23 mouse cellular contexts compared by ENCODE assay signal in the genomic region with DNA sequence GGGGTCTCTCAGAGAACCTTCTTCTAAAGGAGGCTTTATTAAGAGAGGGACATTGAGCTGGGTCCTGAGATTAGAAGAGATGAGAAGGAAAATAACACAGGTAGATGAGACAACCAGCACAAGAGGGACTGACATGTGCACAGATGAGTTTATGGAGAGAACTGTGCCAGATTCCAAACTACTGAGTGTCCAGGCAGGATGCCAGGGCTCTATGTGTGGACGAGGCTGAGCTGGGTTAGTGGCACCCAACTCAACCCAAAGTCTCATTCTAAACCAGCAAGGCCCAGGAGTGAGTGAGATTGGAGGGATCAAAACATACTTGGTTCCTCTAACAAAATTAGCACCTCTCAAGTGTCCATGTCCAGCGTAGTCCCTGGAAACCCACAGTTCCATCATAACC. TPM values are rescaled to one million over a fixed set of nuclear protein-coding genes. Genes with fewer than 3 reads are reported as not detected.
"Had no signal": no experiment of that assay in that cellular context is flagged by ENCODE, and none has a peak within 500 bp of the region (broad histone marks: within the 10 kb centered on the region; RNA-seq: fewer than 3 reads in every experiment).

No protein-coding gene starts in this region.

- H3K9me3 ChIP-seq: kidney, embryonic 15.5 days; limb, embryonic 10.5 days; limb, embryonic 13.5 days; liver, embryonic 12.5 days; liver, embryonic 15.5 days; midbrain, embryonic 12.5 days; midbrain, embryonic 15.5 days; neural tube, embryonic 12.5 days; neural tube, embryonic 15.5 days; stomach, embryonic 15.5 days had no signal

- H3K27ac ChIP-seq: kidney, embryonic 15.5 days; layer of hippocampus, adult 2 months; limb, embryonic 10.5 days; limb, embryonic 13.5 days; liver, embryonic 12.5 days; liver, embryonic 15.5 days; midbrain, embryonic 12.5 days; midbrain, embryonic 15.5 days; neural tube, embryonic 12.5 days; neural tube, embryonic 15.5 days; stomach, embryonic 15.5 days had no signal

- ATAC-seq: liver, embryonic 12.5 days; midbrain, embryonic 15.5 days had no signal

- H3K4me3 ChIP-seq: kidney, embryonic 15.5 days; layer of hippocampus, adult 2 months; limb, embryonic 10.5 days; limb, embryonic 13.5 days; liver, embryonic 12.5 days; liver, embryonic 15.5 days; midbrain, embryonic 12.5 days; midbrain, embryonic 15.5 days; neural tube, embryonic 12.5 days; neural tube, embryonic 15.5 days; stomach, embryonic 15.5 days had no signal

- H3K4me2 ChIP-seq: kidney, embryonic 15.5 days; limb, embryonic 13.5 days; liver, embryonic 12.5 days; liver, embryonic 15.5 days; midbrain, embryonic 12.5 days; midbrain, embryonic 15.5 days; neural tube, embryonic 12.5 days; neural tube, embryonic 15.5 days; stomach, embryonic 15.5 days had no signal

- DNase-seq: kidney, adult 8-10 months; kidney, postnatal 10 days; layer of hippocampus, adult 9-11 months; liver; lung, adult 18-20 months; lung, postnatal 36 days; right cerebral cortex, adult 18-20 months; right cerebral cortex, postnatal 14 days; spleen, adult 18-20 months; thymus, postnatal 25 days had no signal

- H3K9ac ChIP-seq: kidney, embryonic 15.5 days; limb, embryonic 13.5 days; liver, embryonic 12.5 days; liver, embryonic 15.5 days; midbrain, embryonic 12.5 days; midbrain, embryonic 15.5 days; neural tube, embryonic 12.5 days; neural tube, embryonic 15.5 days; stomach, embryonic 15.5 days had no signal

- H3K27me3 ChIP-seq: kidney, embryonic 15.5 days; limb, embryonic 13.5 days; liver, embryonic 15.5 days; midbrain, embryonic 15.5 days; neural tube, embryonic 12.5 days; stomach, embryonic 15.5 days had no signal

- H3K36me3 ChIP-seq: kidney, embryonic 15.5 days; limb, embryonic 10.5 days; limb, embryonic 13.5 days; liver, embryonic 12.5 days; liver, embryonic 15.5 days; midbrain, embryonic 12.5 days; midbrain, embryonic 15.5 days; neural tube, embryonic 12.5 days; neural tube, embryonic 15.5 days; stomach, embryonic 15.5 days had no signal

RNA-seq across cellular contexts. Expression of a gene that starts 31.1 kb away (rescaled TPM):
- total RNA-seq: megakaryocyte progenitor cell, adult 5-6 weeks; megakaryocyte-erythroid progenitor cell, adult 5-6 weeks had no signal
